Mouse (Mus musculus): ENCODE results near the gene Fam117a.

DNA sequence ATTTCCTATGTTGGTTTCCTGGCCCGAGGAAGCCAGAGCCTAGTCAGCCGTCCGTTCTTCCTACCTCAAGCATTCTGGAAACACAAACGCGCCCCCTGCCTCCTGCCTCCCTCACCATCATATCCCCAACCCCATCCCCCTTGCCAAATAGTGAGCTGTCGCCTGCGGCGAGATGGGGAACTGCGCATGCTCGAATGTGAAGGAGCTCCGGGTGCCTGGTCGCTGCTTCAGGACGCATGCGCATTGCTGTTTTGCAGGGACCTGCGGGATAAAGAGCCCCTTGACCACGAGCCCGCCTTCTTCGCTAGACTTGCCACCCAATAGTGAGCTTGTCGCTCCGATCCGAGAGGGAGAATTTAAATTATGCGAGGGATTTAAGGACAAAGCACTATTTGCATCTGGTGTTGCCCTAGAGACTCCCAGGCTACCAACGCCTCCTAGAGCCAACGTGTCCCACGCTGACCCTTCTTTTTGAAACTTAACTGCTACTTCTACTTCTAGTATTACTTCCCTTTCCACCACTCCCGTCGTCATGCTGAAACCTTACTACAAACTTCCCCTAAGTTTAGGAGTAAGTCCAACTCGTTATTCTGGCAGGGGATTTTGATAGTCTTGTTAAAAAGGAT lies 77.8 kb downstream of the Fam117a start:
- TF ChIP-seq CTCF (IDR thresholded peaks at IDR 0.05; ENCODE audit: low read depth) (peak; percentile 81), EP300 (IDR thresholded peaks at IDR 0.05; ENCODE audit: low read depth) (no peak)
